Mouse (Mus musculus) 416B (cell line): Measurements from ENCODE around the gene Bnc2.

Source experiments
- DNase-seq: peaks from one replicate; pipeline ENCODE4 v3.0.0; 2011; ENCODE audit warnings: low read depth

Gene Bnc2

GRCm38 (mm10) chr4:84632832-84633789 lies 42.0 kb downstream of the Bnc2 start:
- no peak for DNase-seq

GRCm38 (mm10) chr4:84627616-84628015 lies 47.5 kb downstream of the Bnc2 start:
- no peak for DNase-seq

- no peak for DNase-seq
Observed at GRCm38 (mm10) chr4:84623312-84623711, 51.8 kb downstream of the Bnc2 start.

- DNase-seq = no peak
Observed at GRCm38 (mm10) chr4:84621785-84622184, 53.3 kb downstream of the Bnc2 start.

GRCm38 (mm10) chr4:84609861-84610260 lies 65.2 kb downstream of the Bnc2 start:
- no peak for DNase-seq

- DNase-seq = no peak
Observed at GRCm38 (mm10) chr4:84604461-84604860, 70.6 kb downstream of the Bnc2 start.

- no peak for DNase-seq
Observed at GRCm38 (mm10) chr4:84580260-84580952, 94.7 kb downstream of the Bnc2 start.

- DNase-seq = no peak
Observed at GRCm38 (mm10) chr4:84578296-84578695, 96.8 kb downstream of the Bnc2 start.

- DNase-seq = no peak
Observed at GRCm38 (mm10) chr4:84566123-84566522, 109.0 kb downstream of the Bnc2 start.

GRCm38 (mm10) chr4:84545204-84545871 lies 129.7 kb downstream of the Bnc2 start:
- no peak for DNase-seq

- no peak for DNase-seq
Observed at GRCm38 (mm10) chr4:84544646-84545045, 130.4 kb downstream of the Bnc2 start.

- DNase-seq = no peak
Observed at GRCm38 (mm10) chr4:84540531-84540930, 134.5 kb downstream of the Bnc2 start.

GRCm38 (mm10) chr4:84539396-84539795 lies 135.7 kb downstream of the Bnc2 start:
- no peak for DNase-seq

GRCm38 (mm10) chr4:84528886-84529789 lies 145.9 kb downstream of the Bnc2 start:
- DNase-seq = no peak

- no peak for DNase-seq
Observed at GRCm38 (mm10) chr4:84528358-84528757, 146.7 kb downstream of the Bnc2 start.

GRCm38 (mm10) chr4:84527066-84527933 lies 147.8 kb downstream of the Bnc2 start:
- DNase-seq = no peak

- DNase-seq = no peak
Observed at GRCm38 (mm10) chr4:84523651-84524221, 151.3 kb downstream of the Bnc2 start.

- DNase-seq = no peak
Observed at GRCm38 (mm10) chr4:84523211-84523610, 151.9 kb downstream of the Bnc2 start.

GRCm38 (mm10) chr4:84521562-84521961 lies 153.5 kb downstream of the Bnc2 start:
- no peak for DNase-seq

- DNase-seq = no peak
Observed at GRCm38 (mm10) chr4:84510466-84510865, 164.6 kb downstream of the Bnc2 start.
